8 mouse cellular contexts compared by ENCODE assay signal in the genomic region with DNA sequence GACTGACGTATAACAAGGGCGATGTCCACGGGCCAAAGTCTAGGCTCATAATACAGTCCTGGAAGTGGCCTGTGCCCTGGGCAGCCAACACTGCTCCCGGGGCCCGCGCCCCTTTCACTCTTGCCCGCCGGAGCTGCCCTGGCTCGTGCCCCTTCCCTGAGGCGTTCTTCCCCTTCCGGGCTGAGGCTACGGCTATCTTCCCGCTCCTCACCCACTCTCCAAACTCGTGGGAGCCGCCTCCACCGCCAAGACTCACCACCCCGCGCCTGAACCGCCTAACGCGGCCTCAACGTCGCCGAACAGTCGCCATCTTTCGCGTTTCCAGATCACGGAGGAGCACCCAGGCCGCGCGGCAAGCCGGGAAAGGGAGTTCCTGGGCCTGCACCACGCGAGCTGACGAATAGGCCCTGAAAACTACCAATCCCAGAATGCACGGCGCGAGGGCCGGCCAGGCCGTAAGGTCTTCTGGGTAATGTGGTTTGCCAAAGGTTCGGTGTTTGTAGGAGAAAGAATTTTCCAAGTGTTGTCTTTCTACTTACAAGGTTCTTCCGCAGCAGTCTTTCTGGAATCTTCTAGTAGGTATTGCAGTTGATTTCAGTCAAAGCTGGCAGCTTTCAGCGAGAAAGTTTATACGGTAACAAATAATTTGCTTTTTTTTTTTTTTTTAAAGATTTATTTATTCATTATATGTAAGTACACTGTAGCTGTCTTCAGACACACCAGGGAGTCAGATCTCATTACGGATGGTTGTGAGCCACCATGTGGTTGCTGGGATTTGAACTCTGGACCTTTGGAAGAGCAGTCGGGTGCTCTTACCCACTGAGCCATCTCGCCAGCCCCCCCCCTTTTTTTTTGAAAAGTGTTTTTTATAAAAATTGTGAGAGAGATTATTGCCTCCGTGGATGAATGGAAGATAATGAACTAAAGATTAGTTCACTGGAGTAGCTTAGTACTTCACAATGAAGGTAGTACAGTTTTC. TPM values are rescaled to one million over a fixed set of nuclear protein-coding genes. Genes with fewer than 3 reads are reported as not detected.
DNase-seq lines count a peak whose midpoint lies in the region; ATAC-seq lines count a peak whose summit lies in the region.

Gene Ddx23, minus strand, starts transcription at position 328 of the 979 bp plus-strand sequence.

- WGBS in heart, embryonic 13.5 days: 4% methylated on average over 48 of the region's 48 CpGs
- WGBS in liver, embryonic 12.5 days (ENCODE audit: insufficient replicate concordance): 5% methylated on average over 48 of the region's 48 CpGs
- WGBS in stomach, embryonic 15.5 days: 5% methylated on average over 48 of the region's 48 CpGs

- no peaks in the 10 kb centered on the region for H3K27me3 ChIP-seq in heart, embryonic 13.5 days (replicated peaks)
- H3K27me3 ChIP-seq in liver, embryonic 12.5 days (replicated peaks): no peaks in the 10 kb centered on the region
- no peaks in the 10 kb centered on the region for H3K27me3 ChIP-seq in stomach, embryonic 15.5 days (replicated peaks)

- peak within 1 kb of the TSS; percentile 91 for H3K9ac ChIP-seq in heart, embryonic 13.5 days
- peak within 1 kb of the TSS; percentile 94 for H3K9ac ChIP-seq in liver, embryonic 12.5 days
- H3K9ac ChIP-seq in stomach, embryonic 15.5 days: peak within 1 kb of the TSS; percentile 76

- peak within 1 kb of the TSS; percentile 95 for H3K27ac ChIP-seq in brown adipose tissue, adult 24 weeks (replicated peaks; ENCODE audit: low read depth, low read length)
- H3K27ac ChIP-seq in heart, embryonic 13.5 days (replicated peaks): peak within 1 kb of the TSS; percentile 84
- H3K27ac ChIP-seq in liver, embryonic 12.5 days: peak within 1 kb of the TSS; percentile 93
- peak within 1 kb of the TSS; percentile 81 for H3K27ac ChIP-seq in stomach, embryonic 15.5 days

- H3K36me3 ChIP-seq in heart, embryonic 13.5 days: peaks cover 29% of the 10 kb centered on the region
- H3K36me3 ChIP-seq in liver, embryonic 12.5 days: peaks cover 32% of the 10 kb centered on the region
- peaks cover 16% of the 10 kb centered on the region for H3K36me3 ChIP-seq in stomach, embryonic 15.5 days

- DNase-seq in CD4-positive, CD25-positive, alpha-beta regulatory T cell, adult 2 months (ENCODE audit: low read depth, low spot score): peak; percentile 96
- peak; percentile 66 for DNase-seq in fat pad, adult 2 months (ENCODE audit: extremely low read depth, low read depth, low spot score)
- DNase-seq in kidney, postnatal 10 days: peak; percentile 97
- peak; percentile 86 to 91 for DNase-seq in natural killer cell, adult 2 months (ENCODE audit: low spot score in 2 of 2)

- H3K4me3 ChIP-seq in brown adipose tissue, adult 24 weeks (ENCODE audit: insufficient read depth, low read depth, low read length): peak within 1 kb of the TSS; percentile 77
- H3K4me3 ChIP-seq in heart, embryonic 13.5 days: peak within 1 kb of the TSS; percentile 70
- peak within 1 kb of the TSS; percentile 93 for H3K4me3 ChIP-seq in liver, embryonic 12.5 days
- peak within 1 kb of the TSS; percentile 70 for H3K4me3 ChIP-seq in stomach, embryonic 15.5 days (replicated peaks)

- H3K4me2 ChIP-seq in heart, embryonic 13.5 days: peak within 1 kb of the TSS; percentile 83
- H3K4me2 ChIP-seq in liver, embryonic 12.5 days: peak within 1 kb of the TSS; percentile 85
- peak within 1 kb of the TSS; percentile 56 for H3K4me2 ChIP-seq in stomach, embryonic 15.5 days

- H3K4me1 ChIP-seq in brown adipose tissue, adult 24 weeks (ENCODE audit: control insufficient read depth, insufficient read depth, insufficient read length, low read length): no peaks in the 10 kb centered on the region
- H3K4me1 ChIP-seq in heart, embryonic 13.5 days: peaks cover 15% of the 10 kb centered on the region
- H3K4me1 ChIP-seq in liver, embryonic 12.5 days: peaks cover 25% of the 10 kb centered on the region
- 0 out of 2 replicates have a peak, but pooled peaks cover 4% of the 10 kb centered on the region for H3K4me1 ChIP-seq in stomach, embryonic 15.5 days

- no peaks in the 10 kb centered on the region for H3K9me3 ChIP-seq in heart, embryonic 13.5 days
- H3K9me3 ChIP-seq in liver, embryonic 12.5 days (replicated peaks): no peaks in the 10 kb centered on the region
- no peaks in the 10 kb centered on the region for H3K9me3 ChIP-seq in stomach, embryonic 15.5 days

- ATAC-seq in heart, embryonic 13.5 days (ENCODE audit: extremely low read depth, insufficient number of reproducible peaks, low FRiP score, low TSS enrichment): peak; percentile 94
- ATAC-seq in liver, embryonic 12.5 days: peak; percentile 95
- peak; percentile 96 for ATAC-seq in stomach, embryonic 15.5 days (ENCODE audit: insufficient read depth, low FRiP score, low read depth)

RNA-seq across cellular contexts. Expression of gene Ddx23, which starts in this region (rescaled TPM):
- 28.1 and 50.7 TPM in 2 replicates for polyA plus RNA-seq in brown adipose tissue, adult 24 weeks (2012; ENCODE audit: insufficient read depth, insufficient read length, missing spikeins)
- 16.5 and 20.8 TPM in 2 replicates for polyA plus RNA-seq in heart, embryonic 13.5 days (2015; fragmentation: Nextera tagmentation; extraction: Ambion mirVana)
- 15.9 and 16.2 TPM in 2 replicates for polyA plus RNA-seq in liver, embryonic 12.5 days (2016; fragmentation: Nextera tagmentation; extraction: Ambion mirVana)
- polyA plus RNA-seq in stomach, embryonic 15.5 days (2015; fragmentation: Nextera tagmentation; extraction: Ambion mirVana): 22.9 and 26.8 TPM in 2 replicates

Comparison
In these comparisons a context has a peak if more than half of its experiments do, and no peak if none do; other contexts are left out.
1. Peak in every context shown above with its lines: DNase-seq, ATAC-seq, H3K4me3 ChIP-seq and H3K27ac ChIP-seq.